9 mouse cellular contexts compared by ENCODE assay signal in the genomic region with DNA sequence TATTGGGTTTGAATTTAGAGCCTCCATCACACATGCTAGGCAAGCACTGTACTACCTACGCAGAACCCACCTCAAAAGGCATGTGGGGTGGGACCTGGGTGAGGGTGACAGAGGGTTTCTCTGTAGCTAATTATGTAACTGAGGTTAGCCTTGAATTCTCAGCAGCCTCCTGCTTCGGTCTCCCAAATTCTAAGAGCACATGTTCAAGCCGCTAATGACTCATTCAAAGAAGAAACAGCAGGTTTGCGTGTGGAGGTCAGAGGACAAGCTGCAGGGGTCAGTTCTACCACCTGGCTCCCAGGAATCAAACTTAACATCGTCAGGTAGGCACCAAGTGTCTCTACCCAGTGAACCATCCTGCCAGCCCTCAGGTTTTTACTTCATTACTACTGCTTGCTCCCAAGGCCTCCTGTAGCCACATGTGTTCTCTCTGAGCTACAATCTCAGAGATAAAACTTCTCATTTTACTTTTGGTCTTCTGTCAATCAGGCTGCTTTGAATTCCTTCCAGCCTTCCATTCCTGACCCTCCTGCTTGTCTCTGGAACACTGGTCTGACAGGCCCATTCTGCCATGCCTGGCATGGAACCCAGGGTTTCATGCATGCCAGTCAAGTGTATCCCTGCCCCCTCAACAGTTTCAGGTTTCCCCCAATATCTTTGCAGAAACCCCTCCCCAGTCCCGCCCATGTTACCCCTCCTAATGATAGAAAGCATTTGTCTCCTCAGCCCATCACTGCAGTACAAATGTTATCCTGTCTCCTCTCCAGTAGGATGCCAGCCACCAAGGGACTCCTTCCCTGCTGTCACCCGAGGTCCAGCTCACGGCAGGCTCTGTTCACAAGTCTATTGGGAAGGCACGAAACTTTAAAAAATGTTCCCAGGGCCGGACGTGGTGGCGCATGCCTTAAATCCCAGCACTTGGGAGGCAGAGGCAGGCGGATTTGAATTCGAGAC. TPM values are rescaled to one million over a fixed set of nuclear protein-coding genes. Genes with fewer than 3 reads are reported as not detected.
DNase-seq lines count a peak whose midpoint lies in the region; ATAC-seq and TF ChIP-seq lines count a peak whose summit lies in the region.
"Had no signal": no experiment of that assay in that cellular context is flagged by ENCODE, and none has a peak within 500 bp of the region (broad histone marks: within the 10 kb centered on the region; RNA-seq: fewer than 3 reads in every experiment).

No protein-coding gene starts in this region.

- peak overlapping the region; percentile 83 for H3K4me3 ChIP-seq in lung, embryonic 15.5 days
- H3K4me3 ChIP-seq in embryonic fibroblast, embryonic 13.5 days (ENCODE audit: insufficient read depth, low read length) = peak overlapping the region; percentile 73
- H3K4me3 ChIP-seq in limb, embryonic 10.5 days = peak overlapping the region; percentile 80
- H3K4me3 ChIP-seq in neural tube, embryonic 14.5 days (ENCODE audit: low read depth, low read length) = peak overlapping the region; percentile 49; the same call in 1 of the 2 replicates
- no peak overlapping the region for H3K4me3 ChIP-seq in layer of hippocampus, adult 2 months

- peaks cover 21% of the 10 kb centered on the region for H3K36me3 ChIP-seq in lung, embryonic 15.5 days
- H3K36me3 ChIP-seq in limb, embryonic 10.5 days = peaks cover 48% of the 10 kb centered on the region
- H3K36me3 ChIP-seq in neural tube, embryonic 14.5 days (ENCODE audit: control insufficient read depth, insufficient read depth, low read length) = no peaks in the 10 kb centered on the region

- DNase-seq in lung, adult 18-20 months = no peak
- DNase-seq in limb, embryonic 10.5 days (ENCODE audit: low spot score) = no peak
- no peak for DNase-seq in right cerebral cortex, postnatal 36 days (ENCODE audit: low spot score in 2 of 2)
- DNase-seq in right cerebral cortex, postnatal 25 days = no peak
- no peak for DNase-seq in layer of hippocampus, adult 2 months (ENCODE audit: low spot score in 2 of 2)
- DNase-seq: kidney, adult 8-10 months had no signal

- peak overlapping the region; percentile 91 for H3K9ac ChIP-seq in lung, embryonic 15.5 days
- H3K9ac ChIP-seq in neural tube, embryonic 14.5 days (replicated peaks; ENCODE audit: low read depth, low read length) = no peak overlapping the region

- no peaks in the 10 kb centered on the region for H3K27me3 ChIP-seq in lung, embryonic 15.5 days
- H3K27me3 ChIP-seq in limb, embryonic 10.5 days (ENCODE audit: low read depth, poor library complexity, severe bottlenecking) = no peaks in the 10 kb centered on the region
- H3K27me3 ChIP-seq in neural tube, embryonic 14.5 days (ENCODE audit: control insufficient read depth, insufficient read depth, low read length) = no peaks in the 10 kb centered on the region

- WGBS in lung, embryonic 15.5 days = 49% methylated on average over 14 of the region's 14 CpGs
- 61% methylated on average over 14 of the region's 14 CpGs for WGBS in limb, embryonic 10.5 days
- whole genome bisulfite sequencing in neural tube, embryonic 14.5 days = 65% methylated on average over 14 of the region's 14 CpGs

- H3K27ac ChIP-seq in lung, embryonic 15.5 days = no peak overlapping the region
- no peak overlapping the region for H3K27ac ChIP-seq in embryonic fibroblast, embryonic 13.5 days (ENCODE audit: insufficient read depth, low read length)
- H3K27ac ChIP-seq in limb, embryonic 10.5 days = peak overlapping the region; percentile 96
- H3K27ac ChIP-seq in neural tube, embryonic 14.5 days (ENCODE audit: low read depth, low read length) = no peak overlapping the region
- no peak overlapping the region for H3K27ac ChIP-seq in layer of hippocampus, adult 2 months

- H3K4me2 ChIP-seq in lung, embryonic 15.5 days = peak overlapping the region; percentile 80
- peak overlapping the region; percentile 73; the same call in 1 of the 2 replicates for H3K4me2 ChIP-seq in neural tube, embryonic 14.5 days (ENCODE audit: low read depth, low read length)

- TF ChIP-seq POLR2A in embryonic fibroblast, embryonic 13.5 days (IDR thresholded peaks at IDR 0.05; ENCODE audit: low read depth, low read length) = no peak

- H3K9me3 ChIP-seq in lung, embryonic 15.5 days = no peaks in the 10 kb centered on the region
- H3K9me3 ChIP-seq in limb, embryonic 10.5 days (replicated peaks) = no peaks in the 10 kb centered on the region
- no peaks in the 10 kb centered on the region for H3K9me3 ChIP-seq in neural tube, embryonic 14.5 days (ENCODE audit: control insufficient read depth, low read length)

- no peak for TF ChIP-seq CTCF in embryonic fibroblast, embryonic 13.5 days (IDR thresholded peaks at IDR 0.05; ENCODE audit: borderline replicate concordance, insufficient read depth, low read length)
- no peak for TF ChIP-seq CTCF in layer of hippocampus, adult 2 months (conservative IDR thresholded peaks at IDR 0.05)

- H3K4me1 ChIP-seq in lung, embryonic 15.5 days = peaks cover 37% of the 10 kb centered on the region
- peaks cover 7% of the 10 kb centered on the region for H3K4me1 ChIP-seq in embryonic fibroblast, embryonic 13.5 days (ENCODE audit: control insufficient read depth, insufficient read depth, low read length)
- H3K4me1 ChIP-seq in limb, embryonic 10.5 days = peaks cover 16% of the 10 kb centered on the region
- H3K4me1 ChIP-seq in neural tube, embryonic 14.5 days (ENCODE audit: control insufficient read depth, insufficient read depth, low read length) = 0 out of 2 replicates have a peak, but pooled peaks cover 3% of the 10 kb centered on the region

- ATAC-seq in lung, embryonic 15.5 days (ENCODE audit: borderline replicate concordance, extremely low read depth, low FRiP score, low TSS enrichment) = no peak
- ATAC-seq in neural tube, embryonic 14.5 days (ENCODE audit: low read depth) = no peak

RNA-seq across cellular contexts. Expression of gene Spc24, which starts 1.2 kb away (rescaled TPM):
- polyA plus RNA-seq in lung, embryonic 15.5 days (2015; fragmentation: Nextera tagmentation; extraction: Ambion mirVana) = 154 TPM in 2 replicates
- 14.2 and 21.2 TPM in 2 replicates for polyA plus RNA-seq in embryonic fibroblast, embryonic 13.5 days (2011; ENCODE audit: insufficient read length, low read depth, missing spikeins)
- polyA plus RNA-seq in limb, embryonic 10.5 days (2016; fragmentation: Nextera tagmentation; extraction: Ambion mirVana) = 225 and 232 TPM in 2 replicates
- 11.2 and 12.5 TPM in 2 replicates for polyA plus RNA-seq in neural tube, embryonic 14.5 days (2014; fragmentation: Nextera tagmentation; extraction: Ambion mirVana)
- 1 to 10 TPM; 2.2 to 2.9 TPM for total RNA-seq in layer of hippocampus, adult 2 months (2021)

RNA-seq across cellular contexts. Expression of gene Ldlr, which starts 35.6 kb away (rescaled TPM):
- 38.9 and 39.5 TPM in 2 replicates for polyA plus RNA-seq in lung, embryonic 15.5 days (2015; fragmentation: Nextera tagmentation; extraction: Ambion mirVana)
- 54.6 and 74.3 TPM in 2 replicates for polyA plus RNA-seq in embryonic fibroblast, embryonic 13.5 days (2011; ENCODE audit: insufficient read length, low read depth, missing spikeins)
- 55.2 and 57.3 TPM in 2 replicates for polyA plus RNA-seq in limb, embryonic 10.5 days (2016; fragmentation: Nextera tagmentation; extraction: Ambion mirVana)
- 7.3 and 8.3 TPM in 2 replicates for polyA plus RNA-seq in neural tube, embryonic 14.5 days (2014; fragmentation: Nextera tagmentation; extraction: Ambion mirVana)
- 10 to 100 TPM; 12.0 to 16.2 TPM for total RNA-seq in layer of hippocampus, adult 2 months (2021)

RNA-seq across cellular contexts. Expression of gene Kank2, which starts 39.7 kb away (rescaled TPM):
- 27.7 and 30.0 TPM in 2 replicates for polyA plus RNA-seq in lung, embryonic 15.5 days (2015; fragmentation: Nextera tagmentation; extraction: Ambion mirVana)
- polyA plus RNA-seq in embryonic fibroblast, embryonic 13.5 days (2011; ENCODE audit: insufficient read length, low read depth, missing spikeins) = 59.7 and 75.7 TPM in 2 replicates
- 22.7 and 24.2 TPM in 2 replicates for polyA plus RNA-seq in limb, embryonic 10.5 days (2016; fragmentation: Nextera tagmentation; extraction: Ambion mirVana)
- 1.3 and 2.4 TPM in 2 replicates for polyA plus RNA-seq in neural tube, embryonic 14.5 days (2014; fragmentation: Nextera tagmentation; extraction: Ambion mirVana)
- 1 to 10 TPM; 7.0 to 8.4 TPM for total RNA-seq in layer of hippocampus, adult 2 months (2021)
